Comparison of ENCODE assay signal across 8 mouse cellular contexts in the genomic region with DNA sequence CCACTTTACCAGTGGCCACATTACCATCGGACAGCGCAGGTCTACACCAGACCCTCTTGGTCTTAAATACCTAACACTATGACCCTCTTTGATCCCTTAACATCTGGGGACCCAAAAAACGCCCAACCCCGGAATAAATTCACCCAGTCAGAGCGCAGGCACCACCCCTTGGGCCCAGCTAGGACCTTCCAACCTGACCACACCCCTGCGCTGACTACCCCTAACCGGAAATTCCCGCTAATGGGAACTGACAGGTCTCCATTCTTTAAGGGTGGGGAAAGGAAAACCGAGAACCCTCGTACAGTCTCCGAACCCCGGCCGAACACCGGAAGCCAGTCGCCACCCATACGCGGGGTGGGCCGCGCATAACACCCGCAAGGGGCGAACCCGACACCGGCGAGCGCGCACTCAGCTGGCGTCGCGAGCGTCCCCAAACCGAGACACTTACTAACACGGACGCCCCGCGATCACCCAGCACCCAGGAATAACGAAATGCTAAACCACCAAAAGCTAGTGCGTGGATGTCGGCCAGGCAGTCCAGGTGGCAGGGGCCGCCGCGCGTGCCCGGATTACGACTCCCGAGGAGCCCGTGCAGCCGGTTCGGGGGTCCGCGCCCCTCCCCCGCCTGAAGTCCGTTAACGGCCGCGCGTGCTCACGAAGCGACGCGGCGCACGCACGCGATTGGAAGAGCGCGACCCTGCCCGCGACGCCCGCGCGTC. TPM values are rescaled to one million over a fixed set of nuclear protein-coding genes. Genes with fewer than 3 reads are reported as not detected.
DNase-seq lines count a peak whose midpoint lies in the region; ATAC-seq and TF ChIP-seq lines count a peak whose summit lies in the region.

No protein-coding gene starts in this region.

- peak overlapping the region; percentile 94 for H3K27ac ChIP-seq in layer of hippocampus, adult 2 months
- peak overlapping the region; percentile 90 for H3K27ac ChIP-seq in hindbrain, postnatal 0 days
- peak overlapping the region; percentile 92 for H3K27ac ChIP-seq in limb, embryonic 10.5 days
- H3K27ac ChIP-seq in midbrain, embryonic 10.5 days (replicated peaks) = peak overlapping the region; percentile 92

- TF ChIP-seq CTCF in layer of hippocampus, adult 2 months (conservative IDR thresholded peaks at IDR 0.05) = no peak
- no peak for TF ChIP-seq CTCF in hindbrain, postnatal 0 days (IDR thresholded peaks at IDR 0.05; ENCODE audit: low read depth)

- H3K4me1 ChIP-seq in hindbrain, postnatal 0 days (ENCODE audit: insufficient read depth, low read length) = 0 out of 2 replicates have a peak, but pooled peaks cover 4% of the 10 kb centered on the region
- peaks cover 25% of the 10 kb centered on the region for H3K4me1 ChIP-seq in limb, embryonic 10.5 days
- H3K4me1 ChIP-seq in midbrain, embryonic 10.5 days = peaks cover 28% of the 10 kb centered on the region

- H3K4me2 ChIP-seq in hindbrain, postnatal 0 days (ENCODE audit: low read depth, low read length) = peak overlapping the region; percentile 86

- no peaks in the 10 kb centered on the region for H3K9me3 ChIP-seq in hindbrain, postnatal 0 days (ENCODE audit: low read length)
- no peaks in the 10 kb centered on the region for H3K9me3 ChIP-seq in limb, embryonic 10.5 days (replicated peaks)
- peaks cover 5% of the 10 kb centered on the region; the same call in 1 of the 2 replicates for H3K9me3 ChIP-seq in midbrain, embryonic 10.5 days (replicated peaks)

- H3K27me3 ChIP-seq in hindbrain, postnatal 0 days (ENCODE audit: insufficient read depth, low read length) = no peaks in the 10 kb centered on the region
- H3K27me3 ChIP-seq in limb, embryonic 10.5 days (ENCODE audit: low read depth, poor library complexity, severe bottlenecking) = peaks cover 9% of the 10 kb centered on the region; the same call in 1 of the 2 replicates
- peaks cover 14% of the 10 kb centered on the region for H3K27me3 ChIP-seq in midbrain, embryonic 10.5 days (ENCODE audit: low read depth, poor library complexity, severe bottlenecking)

- DNase-seq in layer of hippocampus, adult 2 months (ENCODE audit: low spot score in 2 of 2) = peak in 1 of 2 experiments; percentile 37
- no peak for DNase-seq in layer of hippocampus, adult 9-10 months (ENCODE audit: low spot score)
- DNase-seq in cerebellum, postnatal 10 days = peak; percentile 77 to 82
- peak; percentile 61 for DNase-seq in gastrocnemius, postnatal 10 days
- DNase-seq in hindbrain, postnatal 0 days (ENCODE audit: low spot score) = peak; percentile 67
- DNase-seq in limb, embryonic 10.5 days (ENCODE audit: low spot score) = peak; percentile 77
- DNase-seq in midbrain, embryonic 10.5 days (ENCODE audit: low spot score) = peak; percentile 69
- peak; percentile 72 to 76 for DNase-seq in spleen, postnatal 10 days (ENCODE audit: low spot score in 2 of 2)

- no peaks in the 10 kb centered on the region for H3K36me3 ChIP-seq in hindbrain, postnatal 0 days (ENCODE audit: insufficient read depth, low read length)
- H3K36me3 ChIP-seq in limb, embryonic 10.5 days = no peaks in the 10 kb centered on the region
- H3K36me3 ChIP-seq in midbrain, embryonic 10.5 days = no peaks in the 10 kb centered on the region

- WGBS in hindbrain, postnatal 0 days = under 1% methylated on average over 71 of the region's 72 CpGs
- under 1% methylated on average over 72 of the region's 72 CpGs for WGBS in limb, embryonic 10.5 days
- WGBS in midbrain, embryonic 10.5 days = under 1% methylated on average over 72 of the region's 72 CpGs

- ATAC-seq in hindbrain, postnatal 0 days = peak; percentile 69

- H3K4me3 ChIP-seq in layer of hippocampus, adult 2 months = peak overlapping the region; percentile 99
- H3K4me3 ChIP-seq in hindbrain, postnatal 0 days (ENCODE audit: low read length) = peak overlapping the region; percentile 89
- peak overlapping the region; percentile 92 for H3K4me3 ChIP-seq in limb, embryonic 10.5 days
- peak overlapping the region; percentile 91 for H3K4me3 ChIP-seq in midbrain, embryonic 10.5 days

- peak overlapping the region; percentile 76 for H3K9ac ChIP-seq in hindbrain, postnatal 0 days (replicated peaks; ENCODE audit: low read length)

RNA-seq across cellular contexts. Expression of gene Zc3h7a, which starts 0.5 kb away (rescaled TPM):
- total RNA-seq in layer of hippocampus, adult 2 months (2021) = 10 to 100 TPM; 74.5 to 96.1 TPM
- 10 to 100 TPM; 26.9 to 45.7 TPM for total RNA-seq in gastrocnemius, postnatal 10 days (2021)
- total RNA-seq in hindbrain, postnatal 0 days (2014; rRNA removed) = 49.6 and 62.4 TPM in 2 replicates
- polyA plus RNA-seq in hindbrain, postnatal 0 days (2015; fragmentation: Nextera tagmentation; extraction: Ambion mirVana) = 42.3 and 42.8 TPM in 2 replicates
- polyA plus RNA-seq in limb, embryonic 10.5 days (2016; fragmentation: Nextera tagmentation; extraction: Ambion mirVana) = 61.9 and 71.3 TPM in 2 replicates
- 75.8 and 88.2 TPM in 2 replicates for polyA plus RNA-seq in midbrain, embryonic 10.5 days (2016; fragmentation: Nextera tagmentation; extraction: Ambion mirVana)

RNA-seq across cellular contexts. Expression of gene Rsl1d1, which starts 27.5 kb away (rescaled TPM):
- 10 to 100 TPM; 54.1 to 58.0 TPM for total RNA-seq in layer of hippocampus, adult 2 months (2021)
- 10 to 100 TPM; 64.1 to 66.7 TPM for total RNA-seq in gastrocnemius, postnatal 10 days (2021)
- total RNA-seq in hindbrain, postnatal 0 days (2014; rRNA removed) = 36.0 and 47.4 TPM in 2 replicates
- polyA plus RNA-seq in hindbrain, postnatal 0 days (2015; fragmentation: Nextera tagmentation; extraction: Ambion mirVana) = 133 TPM in 2 replicates
- polyA plus RNA-seq in limb, embryonic 10.5 days (2016; fragmentation: Nextera tagmentation; extraction: Ambion mirVana) = 278 and 326 TPM in 2 replicates
- polyA plus RNA-seq in midbrain, embryonic 10.5 days (2016; fragmentation: Nextera tagmentation; extraction: Ambion mirVana) = 248 and 283 TPM in 2 replicates

RNA-seq across cellular contexts. Expression of gene Txndc11, which starts 41.2 kb away (rescaled TPM):
- 10 to 100 TPM; 30.5 to 31.5 TPM for total RNA-seq in layer of hippocampus, adult 2 months (2021)
- 10 to 100 TPM in 1 of 2 experiments, 1 to 10 TPM in 1; 9.3 to 14.1 TPM for total RNA-seq in gastrocnemius, postnatal 10 days (2021)
- 43.7 and 44.1 TPM in 2 replicates for total RNA-seq in hindbrain, postnatal 0 days (2014; rRNA removed)
- 25.2 and 29.0 TPM in 2 replicates for polyA plus RNA-seq in hindbrain, postnatal 0 days (2015; fragmentation: Nextera tagmentation; extraction: Ambion mirVana)
- 27.9 and 33.4 TPM in 2 replicates for polyA plus RNA-seq in limb, embryonic 10.5 days (2016; fragmentation: Nextera tagmentation; extraction: Ambion mirVana)
- polyA plus RNA-seq in midbrain, embryonic 10.5 days (2016; fragmentation: Nextera tagmentation; extraction: Ambion mirVana) = 24.0 and 27.0 TPM in 2 replicates
